Mouse (Mus musculus): ENCODE results near the gene Taf4. TPM values are rescaled to one million over a fixed set of nuclear protein-coding genes. Genes with fewer than 3 reads are reported as not detected.

Gene Taf4
- polyA plus RNA-seq, 1 experiment = 11.5 TPM

DNA sequence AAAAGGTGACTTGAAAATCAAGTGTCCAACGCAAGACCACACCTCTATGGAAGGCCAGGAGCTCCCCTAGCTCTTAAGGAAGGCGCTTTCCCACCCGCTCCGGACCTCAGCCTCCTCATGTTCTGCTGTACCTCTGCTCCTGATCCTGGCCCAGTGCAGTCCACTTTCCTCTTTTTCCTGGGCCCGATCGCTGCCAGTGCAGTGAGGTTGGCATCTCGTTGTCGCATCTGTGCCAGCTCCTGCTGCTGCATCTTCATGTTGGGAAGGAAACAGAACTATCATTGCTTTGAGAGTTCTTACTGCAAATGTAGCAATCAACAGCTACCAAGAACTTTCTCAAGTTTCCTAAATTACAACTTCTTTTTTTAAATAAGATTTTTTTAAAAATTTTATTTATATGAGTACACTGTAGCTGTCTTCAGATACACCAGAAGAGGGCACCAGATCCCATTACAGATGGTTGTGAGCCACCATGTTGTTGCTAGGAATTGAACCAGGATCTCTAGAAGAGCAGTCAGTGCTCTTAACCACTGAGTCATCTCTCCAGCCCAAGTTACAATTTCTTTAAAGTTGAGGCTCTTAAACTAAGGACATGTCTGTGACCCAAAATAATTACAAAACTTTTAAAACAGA lies 55.3 kb downstream of the Taf4 start:
- no peak overlapping the region for H3K27ac ChIP-seq (ENCODE audit: insufficient read depth, low read length)
- TF ChIP-seq POLR2A (IDR thresholded peaks at IDR 0.05; ENCODE audit: low read depth, low read length) = no peak
- TF ChIP-seq CTCF (IDR thresholded peaks at IDR 0.05; ENCODE audit: borderline replicate concordance, insufficient read depth, low read length) = no peak
- peaks cover 10% of the 10 kb centered on the region for H3K4me1 ChIP-seq (ENCODE audit: control insufficient read depth, insufficient read depth, low read length)
- no peak overlapping the region for H3K4me3 ChIP-seq (ENCODE audit: insufficient read depth, low read length)

GRCm38 (mm10) chr2:179920042-179920441 lies 56.4 kb downstream of the Taf4 start:
- no peak overlapping the region for H3K27ac ChIP-seq (ENCODE audit: insufficient read depth, low read length)
- no peak overlapping the region for H3K4me3 ChIP-seq (ENCODE audit: insufficient read depth, low read length)
- TF ChIP-seq POLR2A (IDR thresholded peaks at IDR 0.05; ENCODE audit: low read depth, low read length) (no peak), CTCF (IDR thresholded peaks at IDR 0.05; ENCODE audit: borderline replicate concordance, insufficient read depth, low read length) (no peak)
- H3K4me1 ChIP-seq (ENCODE audit: control insufficient read depth, insufficient read depth, low read length) = peaks cover 10% of the 10 kb centered on the region

DNA sequence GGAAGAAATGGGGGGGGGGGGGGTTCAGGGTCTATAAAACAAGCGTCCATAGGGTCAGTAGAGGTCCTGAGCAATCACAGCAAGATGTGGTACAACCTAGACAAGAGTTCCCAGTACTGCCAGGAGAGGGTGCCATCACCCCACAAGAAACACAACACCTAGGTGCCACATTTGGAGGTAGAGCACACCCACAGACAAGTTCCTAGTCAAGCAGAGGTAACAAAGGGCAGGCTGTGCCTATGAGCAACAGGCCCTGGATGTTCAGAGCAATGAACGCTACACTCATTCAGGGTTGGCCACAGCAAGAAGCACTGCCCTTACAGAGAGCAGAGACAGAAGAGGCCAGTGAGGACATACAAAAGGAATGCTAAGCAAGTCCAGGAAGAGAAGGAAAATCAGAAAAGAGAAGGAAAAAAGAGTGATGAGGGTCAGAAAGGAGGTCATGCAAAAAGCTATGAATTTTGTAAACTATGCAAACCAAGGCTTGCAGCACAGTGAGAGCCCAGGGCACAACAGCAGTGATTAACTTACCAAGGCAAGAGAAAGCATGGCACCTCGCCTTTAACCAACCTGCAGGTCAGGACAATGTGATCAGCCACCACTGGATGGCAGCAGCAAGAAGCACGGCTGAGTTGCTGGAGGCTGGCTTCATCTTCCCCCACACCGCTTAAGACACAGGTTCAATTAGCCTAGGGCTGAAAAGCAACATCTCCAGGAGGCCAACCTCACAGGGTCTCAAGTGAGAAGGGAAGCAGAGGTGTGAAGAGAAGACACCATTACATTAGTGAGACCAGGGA lies 59.4 kb downstream of the Taf4 start:
- Histone ChIP-seq H3K27ac (ENCODE audit: insufficient read depth, low read length) (no peak overlapping the region), H3K4me1 (ENCODE audit: control insufficient read depth, insufficient read depth, low read length) (peaks cover 10% of the 10 kb centered on the region), H3K4me3 (ENCODE audit: insufficient read depth, low read length) (no peak overlapping the region)
- peak; percentile 98 for TF ChIP-seq CTCF (IDR thresholded peaks at IDR 0.05; ENCODE audit: borderline replicate concordance, insufficient read depth, low read length)
- no peak for TF ChIP-seq POLR2A (IDR thresholded peaks at IDR 0.05; ENCODE audit: low read depth, low read length)

- no peak overlapping the region for H3K27ac ChIP-seq (ENCODE audit: insufficient read depth, low read length)
- TF ChIP-seq POLR2A (IDR thresholded peaks at IDR 0.05; ENCODE audit: low read depth, low read length) = no peak
- peak; percentile 25; the same call in 1 of the 2 replicates for TF ChIP-seq CTCF (IDR thresholded peaks at IDR 0.05; ENCODE audit: borderline replicate concordance, insufficient read depth, low read length)
- H3K4me3 ChIP-seq (ENCODE audit: insufficient read depth, low read length) = no peak overlapping the region
- no peaks in the 10 kb centered on the region for H3K4me1 ChIP-seq (ENCODE audit: control insufficient read depth, insufficient read depth, low read length)
Observed at GRCm38 (mm10) chr2:179914246-179914645, 62.2 kb downstream of the Taf4 start.

DNA sequence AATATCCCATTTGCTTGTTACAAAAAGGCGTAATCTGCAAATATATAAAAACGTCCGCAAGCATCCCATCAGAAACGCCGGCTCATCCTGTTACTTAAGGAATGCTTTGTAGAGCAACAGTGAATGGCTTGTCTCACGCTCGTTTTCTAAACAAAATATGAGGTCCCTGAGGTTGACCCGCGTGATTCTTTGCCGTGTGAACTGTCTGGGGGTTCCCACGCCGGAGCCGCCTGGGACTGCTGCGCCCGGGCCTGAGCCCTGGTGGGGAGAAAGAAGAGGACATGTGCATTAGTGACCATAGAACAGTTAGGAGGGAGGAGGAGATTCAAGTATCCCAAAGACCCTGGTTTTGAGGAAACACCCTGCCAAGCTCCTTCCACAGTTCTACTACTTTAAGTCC lies 63.1 kb downstream of the Taf4 start:
- Histone ChIP-seq H3K4me1 (ENCODE audit: control insufficient read depth, insufficient read depth, low read length) (no peaks in the 10 kb centered on the region), H3K4me3 (ENCODE audit: insufficient read depth, low read length) (no peak overlapping the region), H3K27ac (ENCODE audit: insufficient read depth, low read length) (no peak overlapping the region)
- no peak for TF ChIP-seq CTCF (IDR thresholded peaks at IDR 0.05; ENCODE audit: borderline replicate concordance, insufficient read depth, low read length)
- no peak for TF ChIP-seq POLR2A (IDR thresholded peaks at IDR 0.05; ENCODE audit: low read depth, low read length)

DNA sequence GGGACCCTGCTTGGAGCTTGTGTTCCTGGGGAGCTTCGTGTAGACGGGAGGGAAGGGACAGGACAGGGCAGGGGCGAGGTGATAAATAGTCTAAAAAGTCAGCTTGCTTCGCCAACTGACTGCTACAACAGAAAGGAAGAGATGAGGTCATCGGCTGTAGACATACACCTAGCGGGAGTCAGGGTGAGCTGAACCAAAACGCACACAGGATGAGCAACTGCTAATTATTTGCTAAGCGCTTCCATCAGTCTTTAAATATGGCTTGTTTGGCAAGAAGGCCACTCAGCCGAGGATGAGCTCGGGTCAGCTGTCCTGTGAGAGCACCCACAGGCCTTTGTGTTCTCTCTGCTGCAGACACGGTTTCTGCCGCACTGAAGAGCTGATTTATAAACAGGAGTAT lies 63.5 kb downstream of the Taf4 start:
- Histone ChIP-seq H3K4me3 (ENCODE audit: insufficient read depth, low read length) (no peak overlapping the region), H3K4me1 (ENCODE audit: control insufficient read depth, insufficient read depth, low read length) (no peaks in the 10 kb centered on the region), H3K27ac (ENCODE audit: insufficient read depth, low read length) (no peak overlapping the region)
- TF ChIP-seq CTCF (IDR thresholded peaks at IDR 0.05; ENCODE audit: borderline replicate concordance, insufficient read depth, low read length) (no peak), POLR2A (IDR thresholded peaks at IDR 0.05; ENCODE audit: low read depth, low read length) (no peak)

GRCm38 (mm10) chr2:179896949-179897348 lies 79.5 kb downstream of the Taf4 start:
- no peak overlapping the region for H3K4me3 ChIP-seq (ENCODE audit: insufficient read depth, low read length)
- no peaks in the 10 kb centered on the region for H3K4me1 ChIP-seq (ENCODE audit: control insufficient read depth, insufficient read depth, low read length)
- TF ChIP-seq POLR2A (IDR thresholded peaks at IDR 0.05; ENCODE audit: low read depth, low read length) = no peak
- TF ChIP-seq CTCF (IDR thresholded peaks at IDR 0.05; ENCODE audit: borderline replicate concordance, insufficient read depth, low read length) = no peak
- no peak overlapping the region for H3K27ac ChIP-seq (ENCODE audit: insufficient read depth, low read length)

DNA sequence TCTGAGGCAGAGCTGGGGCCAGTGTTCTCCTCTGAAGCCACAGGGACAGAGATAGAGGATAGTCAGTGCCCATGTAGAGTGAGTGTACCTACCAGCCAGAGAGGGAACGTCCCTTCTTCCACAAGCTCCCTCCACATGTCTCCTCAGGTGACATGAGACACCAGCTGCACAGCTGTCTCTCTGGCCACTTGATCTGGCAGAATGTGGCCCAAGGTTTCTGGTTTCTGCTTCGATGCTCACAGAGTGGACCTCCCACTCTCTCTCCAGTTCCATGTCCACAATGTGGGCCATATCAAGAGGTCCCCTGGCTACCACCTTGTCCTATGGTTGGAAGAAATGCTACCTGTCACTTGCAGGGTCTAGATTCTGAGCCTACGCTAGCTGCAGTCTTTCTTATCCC lies 85.4 kb downstream of the Taf4 start:
- Histone ChIP-seq H3K4me3 (ENCODE audit: insufficient read depth, low read length) (no peak overlapping the region), H3K27ac (ENCODE audit: insufficient read depth, low read length) (no peak overlapping the region), H3K4me1 (ENCODE audit: control insufficient read depth, insufficient read depth, low read length) (no peaks in the 10 kb centered on the region)
- no peak for TF ChIP-seq POLR2A (IDR thresholded peaks at IDR 0.05; ENCODE audit: low read depth, low read length)
- no peak for TF ChIP-seq CTCF (IDR thresholded peaks at IDR 0.05; ENCODE audit: borderline replicate concordance, insufficient read depth, low read length)

- TF ChIP-seq POLR2A (IDR thresholded peaks at IDR 0.05; ENCODE audit: low read depth, low read length) = no peak
- no peak for TF ChIP-seq CTCF (IDR thresholded peaks at IDR 0.05; ENCODE audit: borderline replicate concordance, insufficient read depth, low read length)
- Histone ChIP-seq H3K4me3 (ENCODE audit: insufficient read depth, low read length) (no peak overlapping the region), H3K27ac (ENCODE audit: insufficient read depth, low read length) (no peak overlapping the region), H3K4me1 (ENCODE audit: control insufficient read depth, insufficient read depth, low read length) (no peaks in the 10 kb centered on the region)
Observed at GRCm38 (mm10) chr2:179884561-179884960, 91.9 kb downstream of the Taf4 start.

DNA sequence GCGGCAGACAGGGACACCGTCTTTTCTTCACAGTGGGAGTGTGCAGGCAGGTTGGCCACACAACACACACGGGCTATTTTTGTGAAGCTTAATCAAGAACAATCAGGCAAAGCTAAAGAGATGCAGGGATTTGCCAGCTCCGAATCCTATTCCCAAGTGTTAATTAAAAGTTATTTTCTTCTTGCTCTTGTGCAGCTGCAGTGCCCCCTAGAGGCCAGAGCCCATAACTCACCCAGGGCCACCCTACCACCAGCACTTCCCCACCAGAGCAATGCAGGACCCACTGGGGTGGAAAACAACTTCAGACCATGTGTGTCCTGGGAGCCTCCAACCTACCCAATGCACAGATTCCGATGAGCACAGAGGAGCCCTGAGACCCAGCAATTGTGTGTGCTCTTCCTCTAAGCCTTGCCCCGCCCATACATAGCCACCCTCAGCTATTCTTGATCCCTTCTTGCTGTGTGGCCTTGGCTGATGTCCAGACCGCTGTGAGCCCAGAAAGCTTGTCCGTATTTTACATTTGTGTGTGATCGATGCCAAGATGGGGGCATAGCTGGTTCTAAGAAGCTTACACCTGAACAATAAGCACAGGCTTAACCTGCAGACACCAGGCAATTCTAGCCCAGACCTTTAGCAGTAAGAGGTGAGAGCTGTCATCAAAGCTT lies 98.8 kb downstream of the Taf4 start:
- TF ChIP-seq CTCF (IDR thresholded peaks at IDR 0.05; ENCODE audit: borderline replicate concordance, insufficient read depth, low read length) = peak; percentile 37; the same call in 1 of the 2 replicates
- no peak for TF ChIP-seq POLR2A (IDR thresholded peaks at IDR 0.05; ENCODE audit: low read depth, low read length)
- H3K4me3 ChIP-seq (ENCODE audit: insufficient read depth, low read length) = no peak overlapping the region
- H3K4me1 ChIP-seq (ENCODE audit: control insufficient read depth, insufficient read depth, low read length) = no peaks in the 10 kb centered on the region
- no peak overlapping the region for H3K27ac ChIP-seq (ENCODE audit: insufficient read depth, low read length)
